Mouse (Mus musculus) megakaryocyte, adult 5-6 weeks (primary cell): ENCODE measurements around the gene Slc16a13. TPM values are rescaled to one million over a fixed set of nuclear protein-coding genes. Genes with fewer than 3 reads are reported as not detected.

ENCODE experiments used
- ATAC-seq: 2 replicates; pipeline ENCODE4 v1.8.0; 2016; ENCODE audit warnings: mild to moderate bottlenecking, inconsistent platforms; ENCODE audit not compliant: poor library complexity, severe bottlenecking
- total RNA-seq, 2 experiments: library from RNA; stranded (forward) in 1 of 2; stranded (reverse) in 1 of 2; fragments of 153-499, 151-499 nt in 1 of 2; fragments of 221-1000, 200-1000 nt in 1 of 2; gene quantifications; 2 replicates each; pipeline versions ENCODE4 v1.2.3 to v1.2.4; 2015 to 2017

Slc16a13 gene
- 1.9 and 2.5 TPM in 2 replicates for total RNA-seq (2015)
- 2.3 and 7.7 TPM in 2 replicates for total RNA-seq (2017)

DNA sequence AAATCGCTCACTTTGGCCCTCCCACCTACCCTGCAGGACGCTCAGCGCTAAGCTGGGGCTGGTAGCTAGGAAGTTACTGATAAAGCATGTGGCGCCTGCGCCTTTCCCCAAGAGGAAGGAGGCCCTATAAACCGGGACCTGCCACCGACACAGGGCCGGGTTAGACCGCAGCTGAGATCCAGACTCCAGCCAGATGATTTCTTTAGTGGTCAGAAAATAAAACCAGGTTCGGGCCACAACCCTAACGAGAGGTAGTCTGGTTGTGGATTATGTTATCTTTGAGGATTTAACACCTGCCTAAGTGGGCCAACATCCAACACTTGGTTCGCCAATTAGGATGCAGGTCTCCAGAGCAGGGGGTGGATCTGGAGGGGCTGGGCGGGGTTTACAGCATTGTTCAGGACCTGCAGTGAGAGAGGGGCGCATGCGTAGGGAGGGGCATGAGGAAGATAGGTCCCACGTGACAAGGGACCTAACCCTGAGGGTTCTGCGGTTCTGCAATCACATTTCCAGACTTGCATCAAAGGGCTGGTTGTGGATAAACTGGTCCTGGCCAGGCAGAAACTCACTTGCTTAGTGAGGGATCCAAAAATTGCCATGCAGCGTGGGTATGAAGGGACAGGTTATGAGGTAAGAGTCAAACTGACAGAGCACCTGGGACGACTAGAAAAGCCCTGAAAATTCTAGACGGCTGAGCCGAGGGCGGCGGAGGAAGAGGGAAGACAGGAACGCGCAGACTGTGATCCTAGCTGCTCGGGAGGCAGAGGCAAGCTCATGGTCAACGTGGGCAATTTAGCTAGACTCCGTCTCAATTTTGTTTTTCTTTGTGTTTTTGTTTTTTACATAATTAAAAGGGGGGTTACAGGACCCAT lies at the start of gene Slc16a13:
Gene Slc16a13, minus strand, starts transcription at position 334 of the 872 bp plus-strand sequence.
- ATAC-seq = peak; percentile 83

DNA sequence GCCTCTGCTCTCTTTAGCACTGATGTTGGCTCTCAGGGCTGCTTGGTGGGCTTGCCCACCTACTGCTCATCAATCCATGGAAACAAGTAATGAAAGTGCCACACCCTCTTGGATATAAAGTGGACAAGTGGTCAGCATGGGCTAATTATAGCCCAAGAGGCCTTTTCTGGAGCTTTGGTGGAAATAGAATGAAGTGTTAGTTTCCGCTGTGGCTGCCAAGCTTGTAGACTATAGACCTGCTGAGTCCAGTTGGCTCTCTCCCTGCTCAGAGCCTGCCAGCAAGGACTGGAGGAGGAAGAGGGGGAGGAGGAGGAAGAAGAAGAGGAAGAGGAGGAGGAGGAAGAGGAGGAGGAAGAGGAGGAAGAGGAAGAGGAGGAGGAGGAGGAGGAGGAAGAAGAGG lies 45.5 kb upstream of the Slc16a13 start:
- no peak for ATAC-seq

DNA sequence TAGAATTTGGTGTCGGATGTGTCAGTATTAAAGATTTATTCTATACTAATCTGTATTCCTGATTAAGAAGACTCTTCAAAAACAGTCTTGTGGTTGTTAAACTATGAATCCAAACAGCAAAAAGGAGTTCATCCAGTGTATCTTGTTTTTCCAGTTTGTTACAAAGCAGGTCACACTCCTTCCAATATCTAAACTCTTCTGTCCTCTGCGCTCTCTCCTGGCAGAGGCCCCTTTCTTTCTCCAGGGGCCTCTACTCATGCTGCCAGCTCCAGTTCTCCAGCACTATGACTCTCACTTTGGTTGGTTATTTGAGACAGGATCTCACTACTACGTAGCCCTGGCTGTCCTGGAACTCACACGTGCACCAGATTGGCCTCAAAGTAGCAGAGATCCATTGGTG lies 45.0 kb upstream of the Slc16a13 start:
- no peak for ATAC-seq

DNA sequence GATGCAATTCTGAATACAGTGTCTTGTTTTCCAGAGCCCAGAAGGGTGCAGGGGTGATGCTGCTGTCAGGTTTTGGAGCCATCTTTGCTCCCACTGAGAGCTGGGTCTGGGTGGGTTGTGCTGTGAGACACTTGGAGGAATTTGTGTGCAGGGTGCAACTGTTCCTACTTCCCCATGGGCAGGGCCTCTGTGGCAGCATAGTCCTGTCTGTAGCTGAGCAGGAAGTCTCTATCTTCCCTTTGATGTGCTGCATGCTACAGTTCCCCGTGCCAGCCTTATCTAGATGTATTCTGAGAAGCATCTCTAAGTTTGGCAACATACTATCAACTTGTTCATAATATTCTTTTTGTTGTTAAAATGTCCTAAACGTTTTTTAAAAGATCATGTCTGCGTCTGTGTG lies 44.4 kb upstream of the Slc16a13 start:
- ATAC-seq = no peak

DNA sequence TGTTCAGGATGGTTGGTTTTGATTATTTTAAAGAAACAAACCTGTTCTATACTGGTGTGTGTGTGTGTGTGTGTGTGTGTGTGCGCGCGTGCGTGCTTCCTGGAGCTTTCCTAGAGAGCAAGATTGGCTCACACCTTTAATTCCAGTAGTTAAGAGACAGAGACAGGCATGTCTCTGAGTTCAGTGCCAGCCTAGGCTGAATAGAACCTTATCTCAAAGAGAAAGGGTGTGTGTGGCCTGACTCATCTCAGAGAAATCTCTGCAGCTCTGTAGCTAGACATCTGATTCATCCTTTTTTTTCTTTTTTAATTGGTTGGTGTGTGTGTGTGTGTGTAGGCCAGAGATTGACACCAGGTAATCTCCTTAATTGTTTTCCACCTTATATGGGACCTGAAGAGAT lies 38.2 kb upstream of the Slc16a13 start:
- ATAC-seq = no peak

DNA sequence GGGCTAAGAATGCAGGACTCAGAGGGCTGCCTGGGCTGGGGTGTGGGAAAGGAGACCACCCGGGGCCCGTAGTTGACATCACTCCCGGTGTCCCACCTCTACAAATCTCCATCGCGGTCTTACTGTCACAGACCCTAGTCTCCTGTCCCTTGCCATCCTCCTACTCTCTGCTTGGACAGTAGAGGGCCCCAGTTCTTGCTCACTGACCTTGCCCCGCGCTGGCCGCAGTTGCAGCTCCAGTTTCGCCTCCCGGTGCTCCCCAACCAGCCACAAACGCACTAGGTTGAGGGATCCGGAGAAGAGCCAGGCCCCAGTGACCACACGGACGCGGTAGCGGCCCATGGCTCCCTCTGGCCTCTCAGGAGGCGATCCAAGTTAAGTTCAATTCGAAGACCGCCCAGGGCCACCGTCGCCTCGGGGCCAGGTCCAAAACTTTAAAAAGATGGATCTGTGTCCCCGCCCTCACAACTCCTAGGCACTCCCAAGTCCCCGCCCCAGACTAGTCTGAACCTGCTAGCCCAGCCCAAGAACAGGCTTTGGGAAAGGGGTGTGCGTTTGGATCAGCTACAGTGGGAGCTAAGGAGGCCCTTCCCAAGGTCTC lies 34.2 kb upstream of the Slc16a13 start, which contains the start of gene Alox12:
Gene Alox12, minus strand, starts transcription at position 423 of the 601 bp plus-strand sequence.
- ATAC-seq = peak; percentile 62

DNA sequence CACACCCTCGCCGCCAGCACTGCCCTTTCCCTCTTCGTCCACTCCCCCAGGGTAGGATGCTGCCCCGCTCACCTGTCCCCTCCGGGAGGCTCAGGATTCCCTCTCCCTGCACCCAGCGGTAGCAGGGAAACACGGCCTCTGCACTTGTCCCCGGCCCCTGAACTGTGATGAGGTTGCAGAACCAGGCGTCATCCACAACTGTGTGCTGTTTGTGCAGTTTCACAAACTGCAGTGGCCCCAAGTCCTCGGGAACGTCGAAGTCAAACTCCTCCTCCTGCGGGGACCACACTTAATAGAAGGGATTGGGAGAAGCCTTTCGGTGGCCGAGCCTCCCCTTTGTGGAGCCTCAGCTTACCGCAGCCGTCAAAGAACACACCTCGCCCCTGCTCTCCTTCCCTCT lies 33.5 kb upstream of the Slc16a13 start:
- ATAC-seq = peak; percentile 45; the same call in 1 of the 2 replicates

DNA sequence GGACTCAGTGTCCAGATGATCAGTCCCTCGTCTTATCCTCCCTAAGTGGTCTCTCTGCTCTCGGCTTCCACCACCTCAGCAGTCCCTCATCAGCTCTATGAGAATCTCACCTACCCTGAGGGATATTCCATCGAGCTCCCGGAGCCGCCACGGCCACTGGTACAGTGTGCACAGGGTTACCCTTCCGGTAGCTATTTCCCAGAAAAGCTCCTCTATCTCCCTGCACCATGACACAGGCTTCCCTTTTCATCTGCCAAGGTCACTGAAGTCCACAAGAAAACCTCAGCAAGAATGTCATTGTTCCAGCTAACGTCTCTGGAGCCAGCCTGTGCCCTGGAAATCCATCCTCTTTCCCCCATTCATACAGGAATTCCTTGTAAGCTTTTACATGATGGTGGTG lies 31.0 kb upstream of the Slc16a13 start:
- no peak for ATAC-seq

DNA sequence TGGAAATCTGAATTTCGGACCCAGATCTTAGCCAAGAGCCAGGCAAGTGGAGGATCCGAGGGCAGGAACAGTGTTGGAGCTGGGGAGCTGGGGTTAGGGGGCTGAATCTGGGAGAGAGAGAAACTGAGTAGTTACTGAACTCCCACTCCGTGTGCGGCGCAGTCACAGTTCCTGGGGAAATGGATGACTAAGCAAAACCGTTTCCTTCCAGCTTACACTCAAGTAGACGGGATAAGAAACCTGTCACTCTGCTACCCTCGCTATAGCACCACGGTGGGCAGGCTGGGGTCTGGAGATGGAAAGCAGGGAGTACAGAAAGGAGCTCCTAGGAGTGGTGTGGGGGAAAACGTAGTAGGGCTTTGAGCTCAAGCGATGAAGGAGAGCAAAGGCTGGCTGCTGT lies 29.3 kb upstream of the Slc16a13 start:
- ATAC-seq = no peak

DNA sequence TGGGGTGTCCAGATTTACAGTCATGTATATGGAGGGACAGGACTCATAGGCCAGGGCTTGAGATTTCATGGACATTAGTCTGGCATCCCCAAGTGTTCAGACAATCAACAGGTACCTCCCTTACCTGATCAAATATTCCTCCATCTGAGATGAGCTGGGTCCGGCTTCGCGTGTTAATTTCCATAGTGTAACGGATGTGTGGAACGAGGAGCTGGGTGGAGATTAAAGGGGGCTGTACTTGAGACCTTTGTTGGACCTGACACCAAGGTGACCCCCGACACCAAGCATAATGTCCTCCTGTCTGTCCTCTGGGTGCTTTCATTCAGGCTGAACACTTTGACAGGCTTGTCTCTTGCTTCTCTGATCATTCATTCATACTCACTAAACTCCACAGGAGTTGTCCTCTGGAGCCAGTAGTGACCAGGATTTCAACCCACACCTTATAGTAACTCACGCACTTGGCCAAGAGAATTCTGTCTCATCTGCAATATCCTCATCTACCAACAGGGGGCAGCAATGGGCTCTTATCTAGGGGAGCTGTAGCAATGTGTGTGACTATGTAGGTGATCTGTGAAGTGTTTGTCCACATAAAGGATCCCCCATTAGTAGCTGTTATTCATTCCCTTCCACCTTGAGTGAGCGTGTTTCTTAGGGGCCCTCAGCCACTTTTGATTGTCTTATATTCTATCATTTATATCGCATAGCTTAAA lies 26.4 kb upstream of the Slc16a13 start:
- peak; percentile 77 for ATAC-seq

DNA sequence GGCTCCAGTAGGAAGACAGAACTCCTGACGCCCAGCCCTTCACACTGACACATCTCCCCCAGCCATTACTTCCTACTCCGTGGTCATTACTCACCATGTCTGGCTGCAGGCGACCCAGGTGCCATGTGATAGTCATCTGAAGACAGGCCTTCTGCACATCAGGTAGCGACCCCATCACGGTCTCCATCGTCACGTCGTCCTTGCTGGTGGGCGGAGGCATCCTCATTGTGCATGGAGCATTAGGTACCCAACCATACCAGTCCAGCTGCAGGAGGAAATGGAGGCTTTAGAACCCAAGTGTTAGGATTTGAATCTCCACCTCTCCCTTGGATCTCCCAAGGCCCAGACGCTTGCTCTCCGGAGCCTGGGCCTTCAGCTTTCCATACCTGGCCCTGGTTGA lies 21.7 kb upstream of the Slc16a13 start:
- no peak for ATAC-seq

DNA sequence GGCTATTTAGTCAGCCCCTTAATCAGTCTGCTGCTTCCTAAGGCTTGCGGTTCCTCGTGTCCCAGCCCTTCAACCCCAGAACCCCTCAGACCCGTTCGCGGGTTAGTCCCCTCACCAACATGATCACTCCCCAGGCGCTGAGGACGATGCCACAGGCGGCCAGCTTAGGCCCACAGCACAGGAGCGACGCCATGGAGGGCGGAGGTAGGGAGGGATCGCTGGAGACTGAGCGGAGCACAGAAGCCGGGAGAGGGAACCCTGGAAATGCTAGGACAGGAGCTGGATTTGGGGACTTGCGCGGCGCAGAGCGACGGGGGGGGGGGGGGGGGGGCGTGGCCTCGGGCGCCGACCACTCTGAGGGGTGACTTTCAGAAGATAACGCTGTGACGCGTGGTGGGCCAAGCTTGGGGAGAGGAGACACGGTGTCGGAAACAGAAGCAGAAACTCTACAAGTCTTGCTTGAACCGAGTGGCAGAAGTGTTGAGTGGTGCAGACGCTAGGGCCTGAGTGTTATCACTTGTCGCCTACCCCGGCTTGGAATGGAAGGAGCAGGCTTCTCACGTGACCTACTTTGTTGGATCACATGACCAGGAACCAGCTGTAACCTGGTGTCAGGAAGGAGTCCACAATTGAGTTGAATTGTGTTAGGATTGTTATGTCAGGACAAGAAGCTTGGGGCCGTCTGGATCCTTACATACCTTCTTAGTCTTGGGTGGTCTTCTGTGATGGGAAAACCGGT lies 18.8 kb upstream of the Slc16a13 start, which contains the start of the genes Gm21988 and Rnasek:
Gene Gm21988, minus strand, starts transcription at position 290 of the 739 bp plus-strand sequence.
Gene Rnasek, minus strand, starts transcription at position 302 of the 739 bp plus-strand sequence.
- ATAC-seq = peak; percentile 33

DNA sequence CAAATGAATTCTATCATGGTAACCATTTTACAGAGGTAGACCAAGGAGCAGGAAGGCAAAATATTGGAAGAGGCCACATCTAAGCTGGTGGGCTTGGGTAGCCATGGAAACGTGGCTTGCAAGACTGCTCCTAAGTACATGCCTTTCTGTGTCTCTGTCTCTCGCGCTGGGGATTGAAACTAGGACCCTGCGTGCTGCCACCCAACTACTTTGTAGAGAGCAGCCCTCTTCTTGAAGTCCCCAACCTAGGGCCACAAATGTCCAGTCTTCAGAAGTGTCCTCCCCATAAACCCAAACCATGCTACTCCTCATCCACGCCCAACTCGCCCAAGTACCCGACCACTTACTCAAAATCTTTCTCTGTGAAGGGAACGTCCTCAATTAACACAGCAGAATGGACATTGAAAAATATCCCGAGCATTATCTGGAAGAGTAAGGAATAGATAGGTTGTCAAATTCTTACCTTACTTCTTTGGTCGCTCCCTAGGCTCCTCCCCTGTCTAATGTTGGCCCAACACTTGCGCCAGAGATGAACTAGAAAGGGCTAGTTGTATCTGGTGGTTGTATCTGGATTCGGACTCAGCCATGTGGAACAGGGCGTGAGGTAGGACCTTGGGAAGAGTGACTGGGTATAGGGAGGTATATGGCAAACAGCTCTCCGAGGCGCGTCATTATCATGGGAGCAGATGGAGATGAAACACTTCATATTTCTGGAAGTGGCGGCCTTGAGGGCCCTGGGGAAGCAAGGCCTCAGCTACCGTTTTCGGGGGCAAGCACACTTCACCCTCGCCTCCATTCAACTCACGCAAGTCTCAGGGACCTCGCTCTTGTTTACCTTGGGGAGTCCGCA lies 18.0 kb upstream of the Slc16a13 start:
- ATAC-seq = no peak

DNA sequence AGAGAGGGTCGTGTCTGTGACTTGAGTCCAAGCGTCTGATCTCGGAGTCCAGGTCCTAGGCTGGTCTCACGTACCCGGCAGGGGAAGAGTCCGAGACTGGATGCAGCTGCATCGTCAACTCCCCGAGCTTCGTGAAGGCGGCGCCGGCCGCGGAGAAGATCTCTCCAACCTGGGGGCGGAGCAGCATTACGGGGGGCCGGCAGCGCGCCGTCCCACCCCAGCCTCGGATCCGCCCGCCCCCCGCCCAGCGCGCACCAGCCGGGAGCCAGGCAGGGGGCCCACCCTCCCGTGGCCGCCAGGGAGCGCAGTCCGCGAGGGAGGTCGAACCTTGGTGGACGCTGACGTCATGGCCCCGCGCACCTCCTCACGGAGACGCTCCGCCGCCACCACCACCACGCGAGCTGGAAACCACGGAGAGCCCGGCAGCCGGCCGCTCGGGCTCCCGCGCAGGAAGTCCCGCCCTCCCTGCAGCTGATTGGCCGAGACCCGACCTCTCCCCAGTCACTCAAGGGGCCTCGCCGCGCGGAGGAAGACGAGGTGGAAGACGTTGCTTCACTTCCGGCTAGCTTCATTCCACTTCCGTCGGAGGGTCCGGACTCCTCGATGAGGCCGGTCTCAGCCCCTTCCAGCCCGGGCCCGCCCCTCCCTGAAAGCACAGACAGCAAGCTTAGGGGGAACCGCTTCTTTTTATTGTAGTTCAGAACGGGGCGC lies 16.7 kb upstream of the Slc16a13 start, which contains the start of gene 0610010K14Rik:
Gene 0610010K14Rik, minus strand, starts transcription at position 458 of the 711 bp plus-strand sequence.
- peak; percentile 92 for ATAC-seq

DNA sequence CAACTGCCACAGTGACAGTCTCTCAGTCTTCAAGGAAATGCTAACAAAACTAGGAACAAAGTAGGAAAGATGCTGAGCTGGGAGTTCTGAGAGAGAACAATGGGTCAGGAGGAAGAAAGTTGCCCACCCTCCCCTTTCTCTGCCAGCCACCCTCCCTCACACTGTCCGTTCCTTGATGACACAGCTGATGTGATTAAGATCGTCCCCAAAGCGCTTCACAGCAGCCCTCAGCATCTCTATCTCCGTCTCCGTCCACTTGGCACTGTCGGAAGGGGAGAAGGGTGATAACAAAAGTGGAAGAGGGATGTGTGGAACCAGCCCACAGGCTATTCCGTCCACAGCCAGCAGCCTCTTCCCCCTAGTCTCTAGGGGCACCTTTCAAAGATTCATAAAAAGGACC lies 15.9 kb upstream of the Slc16a13 start:
- no peak for ATAC-seq

DNA sequence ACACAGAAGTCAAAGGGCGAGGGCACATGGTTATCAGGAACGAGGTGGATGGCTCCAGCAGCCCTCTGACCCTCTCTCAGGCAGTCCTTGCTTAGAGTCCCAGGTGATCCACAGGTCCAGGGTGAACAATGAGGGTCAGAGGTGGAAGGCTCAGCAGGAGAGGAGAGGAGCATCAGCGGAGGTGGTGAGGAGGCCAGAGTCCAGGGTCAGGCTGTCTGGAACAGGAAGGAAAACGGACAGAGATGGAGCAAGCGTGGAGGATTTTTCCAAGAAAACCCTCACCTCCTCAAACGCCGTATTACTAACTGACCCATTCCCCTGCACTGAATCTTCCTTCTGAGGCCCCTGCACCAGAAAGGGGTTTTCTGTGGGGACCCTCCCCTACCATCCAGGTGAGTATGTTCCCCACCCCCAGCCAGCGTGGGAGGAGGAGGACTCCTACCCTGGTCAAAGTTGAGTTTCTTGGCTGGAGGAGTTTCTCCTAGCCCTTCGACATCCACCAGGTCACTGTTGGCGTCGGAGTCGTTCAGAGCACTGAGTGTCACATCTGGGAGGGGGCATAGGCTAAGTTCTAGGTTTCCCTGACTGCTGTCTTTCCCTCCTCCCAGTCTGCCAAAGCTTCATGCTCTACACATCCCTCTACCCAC lies 14.5 kb upstream of the Slc16a13 start:
- no peak for ATAC-seq

DNA sequence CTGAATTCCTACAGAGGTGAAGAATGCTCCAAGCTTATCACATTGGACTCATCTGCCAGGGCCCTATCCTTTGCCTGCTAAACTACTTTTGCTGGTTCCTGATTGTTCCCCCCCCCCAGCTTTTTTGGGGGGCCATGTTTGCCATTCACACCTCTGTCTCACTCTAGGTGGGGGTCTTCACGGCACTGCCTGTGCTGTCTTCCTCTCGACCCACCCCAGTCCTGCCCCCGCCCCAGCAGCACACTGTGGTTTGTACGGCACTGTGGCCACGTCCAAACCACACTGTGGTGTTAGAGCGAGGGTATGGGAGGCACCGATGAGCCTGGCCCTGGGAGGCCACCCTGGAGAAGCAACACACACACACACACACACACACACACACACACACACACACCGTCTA lies 13.6 kb upstream of the Slc16a13 start:
- ATAC-seq = no peak

DNA sequence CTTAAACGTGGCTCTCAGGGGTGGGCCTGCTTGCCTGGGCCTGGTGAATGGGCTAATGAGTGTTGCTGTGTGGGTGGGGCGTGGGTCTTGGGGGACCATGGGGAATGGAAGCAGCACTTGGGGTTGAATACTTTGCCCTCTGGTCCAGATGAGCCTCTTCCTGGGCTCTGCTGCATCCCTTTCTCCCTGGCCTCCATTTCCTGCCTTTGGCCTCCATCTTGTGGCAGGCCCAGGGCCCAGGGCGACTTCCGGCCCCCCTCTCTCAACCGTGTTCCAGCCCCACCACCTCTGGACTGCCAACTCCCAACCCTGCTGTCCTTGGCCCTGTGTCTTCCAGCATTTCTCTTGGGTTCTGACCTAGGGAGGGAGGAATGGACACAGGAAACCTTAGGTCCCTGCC lies 13.2 kb upstream of the Slc16a13 start:
- no peak for ATAC-seq
